Mouse (Mus musculus) bone marrow macrophage, adult 2 months (primary cell): ENCODE results near the gene Csk.

Experiments used
- CTCF ChIP-seq: IDR thresholded peaks from 2 replicates; pipeline ENCODE4 v1.5.1; 2012; ENCODE audit warnings: low read depth, mild to moderate bottlenecking, low read length, moderate library complexity
- POLR2A ChIP-seq: IDR thresholded peaks from 2 replicates; pipeline ENCODE4 v1.6.1; 2012; ENCODE audit warnings: mild to moderate bottlenecking, low read depth, low read length, borderline replicate concordance

DNA sequence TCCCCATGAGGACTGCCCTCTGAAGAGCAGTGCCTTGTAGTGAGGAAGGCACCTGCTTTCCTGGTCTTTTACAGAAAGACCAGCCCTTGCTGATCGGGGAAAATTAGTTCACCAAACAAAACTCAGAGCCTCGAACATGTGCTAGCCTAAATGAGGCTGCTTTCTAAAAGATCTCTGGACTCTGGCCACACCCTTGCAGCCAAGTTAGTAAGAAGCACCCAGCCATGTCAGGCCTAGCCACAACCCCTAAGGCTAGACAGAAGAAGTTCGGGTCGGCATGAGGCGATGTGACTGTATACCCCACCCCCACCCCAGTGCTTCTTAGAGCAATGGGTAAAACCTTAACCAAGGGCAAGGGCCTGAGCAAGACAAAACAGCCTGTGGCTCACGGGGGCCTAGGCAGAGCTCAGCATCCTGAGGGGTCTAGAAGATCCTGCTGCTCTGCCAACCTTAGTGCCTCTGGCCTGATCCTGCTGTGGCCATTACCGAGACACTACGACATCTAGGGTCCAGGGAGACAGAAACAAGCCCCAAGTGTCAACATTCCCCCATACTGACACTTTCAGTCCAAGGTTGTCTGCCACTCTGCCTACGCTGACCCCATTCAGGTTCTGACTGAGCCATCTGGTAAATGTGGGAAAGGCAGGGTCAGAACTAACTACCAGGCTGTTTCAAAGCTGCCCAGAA lies 10.1 kb downstream of the Csk start:
- TF ChIP-seq CTCF (no peak; the same call in 1 of the 2 replicates), POLR2A (no peak)
